Mouse (Mus musculus) hindbrain, embryonic 16.5 days (tissue): ENCODE data around the gene Ear1. TPM values are rescaled to one million over a fixed set of nuclear protein-coding genes. Genes with fewer than 3 reads are reported as not detected.
"Not testable (repeated sequence)": the region's sequence is repeated elsewhere in the genome, so short reads cannot be mapped to it uniquely, and the experiment has no call there.

Source experiments
- ATAC-seq: fragments of 200-750 bp; cut with Nextera tagmentation; 2 replicates; pipeline ENCODE4 v1.8.0; 2017; ENCODE audit warnings: moderate TSS enrichment, moderate library complexity
- H3K27ac ChIP-seq: fragments of 300-500 bp; sonication (generic); 2 replicates; pipeline ENCODE4 v1.5.1; 2014; ENCODE audit warnings: low read depth, mild to moderate bottlenecking, control low read depth, low read length, moderate library complexity
- H3K27me3 ChIP-seq: fragments of 300-500 bp; sonication (generic); replicated peaks from 2 replicates; pipeline ENCODE4 v1.6.1; 2014; ENCODE audit warnings: low read length; ENCODE audit not compliant: control insufficient read depth, insufficient read depth
- H3K36me3 ChIP-seq: fragments of 300-500 bp; sonication (generic); 2 replicates; pipeline ENCODE4 v1.6.1; 2014; ENCODE audit warnings: mild to moderate bottlenecking, low read length, moderate library complexity, mixed read lengths; ENCODE audit not compliant: control insufficient read depth, insufficient read depth
- H3K4me1 ChIP-seq: fragments of 300-500 bp; sonication (generic); 2 replicates; pipeline ENCODE4 v1.6.1; 2014; ENCODE audit warnings: low read depth, low read length; ENCODE audit not compliant: control insufficient read depth, insufficient read depth
- H3K4me2 ChIP-seq: fragments of 300-500 bp; sonication (generic); 2 replicates; pipeline ENCODE4 v1.6.1; 2014; ENCODE audit warnings: mild to moderate bottlenecking, low read length, control low read depth, moderate library complexity
- H3K4me3 ChIP-seq: fragments of 300-500 bp; sonication (generic); 2 replicates; pipeline ENCODE4 v1.5.1; 2014; ENCODE audit warnings: mild to moderate bottlenecking, low read length, control low read depth, moderate library complexity
- H3K9ac ChIP-seq: fragments of 300-500 bp; sonication (generic); 2 replicates; pipeline ENCODE4 v1.6.1; 2014; ENCODE audit warnings: low read depth, mild to moderate bottlenecking, control low read depth, low read length, moderate library complexity
- H3K9me3 ChIP-seq: fragments of 300-500 bp; sonication (generic); 2 replicates; pipeline ENCODE4 v1.6.1; 2014; ENCODE audit warnings: mild to moderate bottlenecking, low read length, moderate library complexity; ENCODE audit not compliant: control insufficient read depth
- WGBS: fragments of 180-500 bp; shearing (Covaris S2); extraction: QIAGEN DNeasy Blood & Tissue Kit; methylation state at CpG from one replicate; pipeline ENCODE4 v1.1.7; 2014; 5-methylcytosine and 5-hydroxymethylcytosine counted together
- polyA plus RNA-seq: library from polyadenylated mRNA; unstranded; fragments of >200 nt; fragmentation: Nextera tagmentation; extraction: Ambion mirVana; gene quantifications from 2 replicates; pipeline ENCODE4 v1.2.1, GENCODE M21; 2015

Gene Ear1
- polyA plus RNA-seq, 1 experiment from 2014 or later, result not detected

GRCm38 (mm10) chr14:43877789-43878188 lies 2.5 kb upstream of the Ear1 start:
- H3K4me2 ChIP-seq, H3K27me3 ChIP-seq, H3K4me1 ChIP-seq, ATAC-seq, H3K9ac ChIP-seq, H3K27ac ChIP-seq, H3K9me3 ChIP-seq, H3K4me3 ChIP-seq, H3K36me3 ChIP-seq: not testable (repeated sequence)
- 73% methylated on average over 1 of the region's 2 CpGs for WGBS

- not testable (repeated sequence) for H3K9me3 ChIP-seq, H3K4me3 ChIP-seq, H3K4me1 ChIP-seq, H3K27ac ChIP-seq, H3K4me2 ChIP-seq, H3K36me3 ChIP-seq, ATAC-seq, H3K9ac ChIP-seq, H3K27me3 ChIP-seq
- 93% methylated on average over 3 of the region's 3 CpGs for WGBS
Observed at GRCm38 (mm10) chr14:43874862-43875261, 455 bp downstream of the Ear1 start.

- not testable (repeated sequence) for H3K36me3 ChIP-seq, H3K4me1 ChIP-seq, H3K9ac ChIP-seq, H3K9me3 ChIP-seq, H3K4me2 ChIP-seq, H3K27ac ChIP-seq, H3K4me3 ChIP-seq, H3K27me3 ChIP-seq
- ATAC-seq, result peak; percentile 48; the same call in 1 of the 2 replicates
- WGBS, result 41% methylated on average over 2 of the region's 2 CpGs
Observed at GRCm38 (mm10) chr14:43860522-43860921, 14.8 kb downstream of the Ear1 start.

GRCm38 (mm10) chr14:43859465-43859864 lies 15.9 kb downstream of the Ear1 start:
- ATAC-seq, H3K9me3 ChIP-seq, H3K4me1 ChIP-seq: not testable (repeated sequence)

GRCm38 (mm10) chr14:43843949-43844573 lies 31.3 kb downstream of the Ear1 start:
- not testable (repeated sequence) for H3K27me3 ChIP-seq, H3K9ac ChIP-seq, H3K36me3 ChIP-seq, H3K4me2 ChIP-seq, H3K4me3 ChIP-seq, H3K9me3 ChIP-seq, ATAC-seq, H3K27ac ChIP-seq, H3K4me1 ChIP-seq
- 80% methylated on average over 4 of the region's 4 CpGs for WGBS

More at GRCm38 (mm10) chr14:43859465-43859864, 15.9 kb downstream of the Ear1 start:
- H3K4me2 ChIP-seq, H3K27ac ChIP-seq, H3K27me3 ChIP-seq, H3K9ac ChIP-seq, H3K36me3 ChIP-seq, H3K4me3 ChIP-seq: not testable (repeated sequence)
- WGBS, result 69% methylated on average over 4 of the region's 6 CpGs

GRCm38 (mm10) chr14:43840976-43841375 lies 34.3 kb downstream of the Ear1 start:
- not testable (repeated sequence) for H3K4me2 ChIP-seq, H3K27ac ChIP-seq, H3K4me1 ChIP-seq, H3K27me3 ChIP-seq, H3K36me3 ChIP-seq, H3K9me3 ChIP-seq, H3K4me3 ChIP-seq, H3K9ac ChIP-seq, ATAC-seq
- WGBS, result no CpG with 5 or more reads among the region's 1 CpGs

GRCm38 (mm10) chr14:43835366-43835765 lies 40.0 kb downstream of the Ear1 start:
- ATAC-seq, H3K9me3 ChIP-seq, H3K4me2 ChIP-seq, H3K27ac ChIP-seq, H3K9ac ChIP-seq, H3K27me3 ChIP-seq, H3K4me3 ChIP-seq, H3K4me1 ChIP-seq, H3K36me3 ChIP-seq: not testable (repeated sequence)
- WGBS, result 95% methylated on average over 2 of the region's 2 CpGs

GRCm38 (mm10) chr14:43830385-43830784 lies 44.9 kb downstream of the Ear1 start:
- H3K4me3 ChIP-seq, H3K36me3 ChIP-seq, H3K27me3 ChIP-seq, H3K27ac ChIP-seq, H3K9me3 ChIP-seq, H3K4me2 ChIP-seq, ATAC-seq, H3K4me1 ChIP-seq, H3K9ac ChIP-seq: not testable (repeated sequence)
- 46% methylated on average over 1 of the region's 1 CpGs for WGBS

- 87% methylated on average over 6 of the region's 6 CpGs for WGBS
- H3K9ac ChIP-seq, H3K27ac ChIP-seq, ATAC-seq, H3K4me1 ChIP-seq, H3K9me3 ChIP-seq, H3K4me2 ChIP-seq, H3K4me3 ChIP-seq, H3K27me3 ChIP-seq, H3K36me3 ChIP-seq: not testable (repeated sequence)
Observed at GRCm38 (mm10) chr14:43824176-43824575, 51.1 kb downstream of the Ear1 start.

GRCm38 (mm10) chr14:43821869-43822268 lies 53.4 kb downstream of the Ear1 start:
- H3K9me3 ChIP-seq, H3K27me3 ChIP-seq, H3K4me3 ChIP-seq, H3K4me2 ChIP-seq, H3K36me3 ChIP-seq, H3K27ac ChIP-seq, H3K9ac ChIP-seq, H3K4me1 ChIP-seq, ATAC-seq: not testable (repeated sequence)
- WGBS, result 64% methylated on average over 1 of the region's 2 CpGs
